Mouse (Mus musculus) yolk sac, embryonic 10.5 days (tissue): ENCODE measurements around the gene Ereg.
A peak's percentile ranks its signal among the peaks of the same experiment; 100 is the strongest.

Experiments used
- DNase-seq: peaks from one replicate; pipeline ENCODE4 v3.0.0-alpha.2; 2017; ENCODE audit warnings: low spot score

The Ereg gene

DNA sequence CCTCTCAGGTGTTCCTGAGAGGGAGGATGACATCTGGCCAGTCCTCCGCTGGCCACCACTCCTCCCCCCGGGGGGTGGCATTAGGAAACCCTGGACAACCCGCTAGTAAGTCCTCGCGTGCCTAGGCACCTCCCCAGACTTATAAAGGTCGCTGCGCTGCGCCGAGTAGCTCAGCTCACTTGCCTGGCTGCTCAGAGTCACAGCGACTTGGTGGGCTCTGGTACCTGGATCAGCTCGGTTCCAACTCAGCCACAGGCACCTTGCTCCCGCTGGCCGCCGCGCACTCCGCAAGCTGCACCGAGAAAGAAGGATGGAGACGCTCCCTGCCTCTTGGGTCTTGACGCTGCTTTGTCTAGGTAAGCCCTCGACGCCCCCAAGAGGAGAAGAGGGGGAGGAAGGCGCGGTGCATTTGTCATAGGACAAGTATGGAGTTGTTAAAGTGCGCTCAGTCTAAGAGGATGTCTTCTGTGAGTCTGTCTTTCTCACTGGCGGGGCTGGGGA lies at the start of gene Ereg:
TSS of gene Ereg (plus strand) at position 173 of the 501 bp plus-strand sequence.
- peak; percentile 10 for DNase-seq

DNA sequence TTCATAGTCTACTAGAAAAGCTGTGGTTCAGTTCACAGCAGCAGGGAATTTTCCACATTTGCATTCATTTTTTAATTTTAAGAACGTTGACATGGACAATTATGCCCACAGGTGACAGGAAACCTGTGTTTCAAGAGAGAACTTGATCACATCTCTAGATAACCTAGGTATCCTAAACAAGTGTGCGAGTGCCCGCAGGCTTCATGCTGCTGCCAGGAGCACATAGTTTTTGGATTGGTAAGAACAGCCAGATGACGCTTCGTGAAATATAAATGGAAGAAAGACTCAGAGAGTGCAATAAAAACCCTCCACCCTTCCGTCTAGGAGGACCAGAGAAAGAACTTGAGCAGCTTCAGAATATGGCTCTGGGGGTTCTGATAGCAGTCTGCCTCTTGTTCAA lies 47.3 kb upstream of the Ereg start, which contains the start of gene Epgn:
TSS of gene Epgn (plus strand) at position 301 of the 400 bp plus-strand sequence.
- DNase-seq, result no peak

DNA sequence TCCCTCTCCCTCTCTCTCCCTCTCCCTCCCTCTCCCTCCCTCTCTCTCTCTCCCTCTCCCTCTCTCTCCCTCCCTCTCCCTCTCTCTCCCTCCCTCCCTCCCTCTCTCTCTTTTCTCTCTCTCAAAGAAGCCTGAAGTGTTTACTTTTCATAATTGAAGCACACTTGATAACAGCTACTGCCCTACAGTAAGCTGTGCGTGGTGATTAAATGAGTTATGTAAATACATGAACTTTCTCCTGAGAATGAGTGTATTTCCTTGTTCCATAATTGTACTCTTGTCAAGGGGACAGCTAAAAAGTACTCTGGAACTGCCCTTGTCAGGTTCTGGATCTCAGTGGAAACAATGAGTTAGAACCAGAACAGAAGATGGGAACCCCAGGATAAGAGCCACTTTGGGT lies 46.6 kb upstream of the Ereg start:
- DNase-seq, result no peak

DNA sequence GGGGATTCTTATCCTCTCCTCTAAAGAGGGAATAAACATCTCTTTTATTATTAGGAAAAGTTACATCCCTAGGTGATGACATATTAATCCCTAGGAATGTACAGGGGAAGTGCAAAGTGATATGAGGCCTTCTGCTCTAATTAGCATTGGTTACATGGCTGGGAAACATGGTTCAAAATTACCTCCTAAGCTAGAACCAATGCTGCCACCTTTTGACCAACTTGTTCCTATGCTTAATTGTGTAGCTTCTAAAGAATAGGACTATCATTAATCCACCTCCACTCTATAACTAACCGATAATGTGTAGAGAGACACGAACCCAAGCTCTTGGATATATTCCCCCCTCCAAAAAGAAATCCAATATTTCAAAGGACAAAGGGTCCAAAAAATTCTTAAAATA lies 43.8 kb upstream of the Ereg start:
- no peak for DNase-seq

DNA sequence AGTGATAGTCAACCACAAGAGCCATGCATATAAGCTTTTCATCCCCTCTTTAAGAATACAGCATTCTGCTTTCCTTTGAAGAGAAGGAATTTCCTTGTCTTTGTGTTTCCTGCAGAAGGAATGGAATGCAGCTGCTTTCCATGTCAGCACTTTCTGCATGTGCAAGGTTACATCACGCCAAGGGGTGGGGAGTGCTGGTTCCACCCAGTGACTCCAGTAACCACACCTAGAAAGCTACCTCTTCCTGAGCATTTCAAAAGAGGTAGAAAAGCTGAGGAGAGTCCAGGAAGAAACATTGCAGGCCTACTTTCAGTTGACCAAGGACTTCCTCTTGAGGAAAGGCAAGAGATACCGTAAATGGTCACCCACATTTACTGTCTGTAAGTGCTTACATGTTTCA lies 39.1 kb upstream of the Ereg start:
- DNase-seq, result no peak

DNA sequence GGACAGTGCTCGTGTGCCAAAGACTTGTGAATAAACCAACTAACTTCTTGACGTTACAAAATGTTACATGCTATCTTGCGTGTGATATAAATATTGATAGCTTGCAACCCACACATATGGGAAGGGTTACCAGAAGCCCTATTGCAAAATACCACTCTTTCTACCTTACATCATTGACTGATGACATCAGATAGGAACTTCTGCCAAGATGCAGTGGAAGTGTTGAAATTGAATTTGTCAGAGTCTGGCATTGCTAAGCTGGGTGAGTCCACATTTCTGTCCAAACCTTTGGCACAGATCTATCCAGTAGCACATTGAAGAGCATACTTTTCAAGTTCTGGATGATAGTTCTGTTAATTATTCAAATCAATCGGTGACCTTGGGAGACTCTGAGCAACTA lies 37.8 kb upstream of the Ereg start:
- DNase-seq, result no peak

DNA sequence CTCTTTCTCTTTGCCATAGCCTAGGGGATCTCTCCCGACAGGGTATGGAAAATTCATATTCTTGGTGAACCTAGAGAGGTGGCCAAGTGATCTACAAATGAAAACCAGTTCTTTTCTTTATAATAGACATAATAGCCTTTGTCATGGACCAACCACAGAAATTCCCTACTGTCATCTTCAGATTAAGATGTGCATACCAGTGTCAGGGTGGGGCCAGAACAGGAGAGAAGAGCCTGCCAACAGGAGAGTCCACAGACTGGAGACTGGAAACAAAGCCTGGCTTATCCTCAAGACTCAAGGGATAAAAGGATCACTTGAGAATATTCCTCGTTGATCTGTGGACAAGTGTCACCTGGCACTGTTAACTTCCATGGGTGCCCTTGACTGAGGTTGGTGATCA lies 36.7 kb upstream of the Ereg start:
- no peak for DNase-seq

DNA sequence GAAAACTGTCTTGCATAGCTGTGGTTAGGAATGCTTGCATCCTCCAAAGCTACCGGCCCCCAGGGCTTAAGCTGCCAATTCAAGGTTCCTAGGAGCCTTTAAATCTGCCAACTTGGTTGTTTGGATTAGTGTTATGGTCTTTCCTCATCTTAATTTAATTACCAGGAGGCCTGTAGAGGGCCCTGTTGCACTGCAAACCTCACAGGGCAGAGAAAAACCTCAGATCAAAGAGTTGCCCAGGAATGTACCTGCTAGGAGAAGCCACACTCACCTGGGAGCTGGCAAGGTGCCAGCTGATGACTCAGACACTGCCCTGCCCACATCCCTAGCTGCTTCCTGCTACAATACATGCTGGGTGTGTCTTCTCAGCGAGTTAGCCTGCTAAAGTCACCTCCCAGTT lies 35.9 kb upstream of the Ereg start:
- no peak for DNase-seq

DNA sequence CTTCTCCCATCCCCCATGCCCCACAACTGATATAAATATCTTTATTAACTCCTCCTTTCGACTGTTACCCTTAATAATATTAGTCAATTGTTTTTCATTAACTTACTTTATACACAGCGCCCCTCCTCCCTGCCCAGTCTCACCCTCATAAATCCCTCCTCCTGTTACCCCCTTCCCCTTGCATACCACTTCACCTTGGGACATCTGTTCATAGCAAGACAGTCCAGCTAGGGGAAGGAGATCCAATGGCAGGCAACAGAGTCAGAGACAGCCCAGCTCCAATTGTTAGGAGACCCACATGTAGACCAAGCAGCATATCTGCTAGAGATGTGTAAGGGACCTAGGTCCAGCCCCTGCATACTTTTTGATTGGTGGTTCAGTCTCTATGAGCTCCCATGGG lies 35.5 kb upstream of the Ereg start:
- DNase-seq, result no peak

DNA sequence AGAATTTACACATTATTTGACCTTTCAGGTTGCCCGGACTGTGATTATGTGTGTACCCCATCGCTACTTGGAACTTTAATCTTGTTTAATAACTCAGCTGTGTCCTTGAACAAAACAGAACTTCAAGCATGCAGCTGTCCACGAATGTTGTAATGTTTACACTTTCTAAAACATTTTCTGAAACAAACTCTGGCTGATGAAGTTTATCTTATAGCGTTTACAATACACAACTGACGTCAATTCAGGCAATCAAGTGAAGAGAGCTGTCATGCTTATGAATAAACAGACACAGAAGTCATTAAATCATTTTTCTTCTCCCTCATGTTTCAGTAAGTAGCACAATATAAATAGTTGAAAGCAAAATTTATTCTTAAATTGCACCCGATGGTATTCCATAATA lies 26.4 kb upstream of the Ereg start:
- DNase-seq, result no peak

DNA sequence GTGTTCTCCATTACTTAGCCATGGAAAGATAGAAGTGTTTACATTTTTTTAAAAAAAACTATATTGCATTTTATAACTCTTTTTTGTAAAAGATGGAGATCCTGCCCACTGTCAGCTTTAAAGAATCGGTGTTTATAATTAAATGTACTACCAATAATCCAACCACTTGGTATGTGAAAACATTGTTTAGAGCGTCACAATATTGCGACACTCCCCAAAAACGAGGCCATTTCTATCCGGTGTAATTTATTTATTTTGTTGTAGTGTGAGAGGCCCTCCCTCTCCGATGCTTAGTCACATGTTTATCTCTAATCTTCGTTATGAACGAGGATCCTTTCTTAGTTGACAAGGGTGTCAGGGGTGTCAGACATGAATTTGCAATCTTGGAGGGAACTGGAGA lies 26.0 kb upstream of the Ereg start:
- DNase-seq, result no peak

DNA sequence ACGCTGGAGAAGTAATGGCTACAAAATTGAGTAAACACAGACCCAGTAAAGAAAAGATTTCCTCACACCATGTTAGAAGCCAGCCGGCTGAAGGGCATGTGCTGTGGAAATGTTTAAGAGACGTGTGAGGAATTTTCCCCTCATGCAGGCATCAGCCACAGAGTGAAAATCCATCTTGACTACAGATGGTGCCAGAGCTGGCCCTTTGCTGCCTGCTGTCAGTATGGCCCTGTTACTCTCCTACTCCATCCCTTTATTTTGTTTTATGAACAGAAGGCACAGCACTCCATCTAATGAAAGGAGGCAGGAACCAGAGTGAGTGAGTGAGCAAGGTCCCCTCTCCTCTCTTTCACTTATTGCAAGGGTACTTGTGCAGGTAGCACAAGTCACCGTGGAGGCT lies 2.1 kb upstream of the Ereg start:
- no peak for DNase-seq

DNA sequence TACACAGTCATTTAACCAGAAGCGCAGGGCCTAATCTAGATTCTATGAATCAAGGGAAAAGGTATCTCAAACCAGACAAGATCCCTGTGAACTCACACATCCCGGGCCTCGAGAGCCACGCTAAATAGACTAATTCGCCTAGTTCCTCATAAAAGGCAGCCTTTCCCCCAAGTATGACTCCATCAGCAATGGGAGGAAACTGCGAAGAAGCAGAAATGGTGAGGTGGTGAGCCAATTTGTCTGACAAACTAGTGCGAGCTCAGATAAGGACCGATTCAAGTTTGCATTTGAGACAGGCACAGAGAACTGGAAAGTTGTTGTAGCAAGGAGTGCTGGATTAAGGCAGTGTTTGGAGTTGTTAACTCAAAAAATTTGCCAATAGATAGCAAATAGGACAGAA lies 796 bp upstream of the Ereg start:
- DNase-seq, result no peak

DNA sequence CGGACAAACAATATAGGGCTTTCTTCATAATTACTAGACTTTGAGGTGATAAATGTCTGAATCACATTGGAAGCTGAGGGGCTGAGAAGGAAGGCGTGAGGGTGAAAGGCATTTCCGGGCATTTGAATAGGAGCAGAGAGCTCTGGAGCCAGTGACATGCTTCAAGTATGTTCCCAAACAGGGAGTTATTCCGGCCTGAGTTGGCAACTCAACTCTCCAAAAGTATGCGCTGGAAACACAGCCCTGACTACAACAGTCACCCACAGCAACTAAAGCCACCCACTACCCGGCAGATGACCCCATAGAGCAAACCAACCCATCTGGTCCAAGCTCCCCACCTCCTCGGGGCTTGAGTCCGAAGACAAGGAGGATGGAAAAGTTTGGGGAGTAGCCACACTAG lies 396 bp upstream of the Ereg start:
- DNase-seq, result no peak

DNA sequence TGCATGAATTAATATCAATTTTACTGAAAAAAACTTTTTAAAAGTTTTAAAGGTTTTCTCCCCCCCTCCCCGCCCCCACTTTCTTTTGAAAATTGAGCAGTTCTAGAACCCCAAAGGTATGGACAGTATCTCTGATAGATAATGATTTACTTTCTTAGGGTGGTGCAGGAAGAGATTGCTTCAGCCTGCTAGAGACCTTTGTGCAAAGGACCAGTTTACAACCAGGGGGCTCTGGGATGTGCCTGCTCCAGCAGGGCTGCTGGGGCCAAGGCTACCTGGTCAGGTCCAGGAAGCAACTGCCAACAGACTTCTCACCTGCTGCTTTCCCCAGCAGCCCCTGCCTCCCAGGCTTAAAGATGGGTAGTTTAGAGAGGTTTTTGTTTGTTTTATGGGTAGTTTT lies 599 bp downstream of the Ereg start:
- no peak for DNase-seq

DNA sequence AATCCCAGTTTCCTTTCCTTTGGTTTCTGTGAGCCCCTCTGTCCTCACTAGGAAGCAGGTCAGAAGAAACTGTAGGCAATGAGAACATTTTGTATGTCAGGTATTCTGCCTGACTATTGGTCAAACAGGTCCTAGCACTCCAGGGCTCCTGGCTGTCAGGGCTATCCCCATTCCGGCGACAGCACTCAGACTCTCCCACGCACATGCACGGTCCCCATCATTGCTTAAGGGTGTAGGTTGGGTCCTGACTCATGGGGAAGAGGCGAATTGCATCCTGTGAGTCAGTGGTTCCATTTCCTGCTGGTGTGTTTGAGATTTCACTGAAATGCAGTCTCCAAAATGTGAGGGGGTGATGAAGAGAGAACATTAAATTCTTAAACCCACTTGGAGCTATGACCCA lies 8.6 kb downstream of the Ereg start:
- DNase-seq, result no peak

DNA sequence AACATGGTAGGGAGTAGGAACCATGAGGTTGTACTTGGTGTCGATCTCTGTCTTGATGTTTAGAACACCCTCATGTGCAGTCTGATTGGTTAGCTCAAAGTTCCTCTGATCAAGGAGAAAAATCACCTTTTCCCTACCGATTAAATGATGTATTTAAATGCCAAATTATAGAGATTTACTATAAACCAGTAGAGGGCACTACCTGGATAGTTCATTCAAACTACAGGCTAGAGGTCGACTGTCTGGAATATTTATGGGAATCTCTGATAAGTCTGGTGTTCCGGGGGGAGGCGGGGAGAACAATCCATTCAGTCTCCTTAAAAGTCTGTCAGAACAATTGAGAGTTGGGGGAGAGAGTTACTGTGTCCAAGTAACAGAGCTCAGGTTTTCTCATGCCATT lies 10.9 kb downstream of the Ereg start:
- DNase-seq, result no peak

DNA sequence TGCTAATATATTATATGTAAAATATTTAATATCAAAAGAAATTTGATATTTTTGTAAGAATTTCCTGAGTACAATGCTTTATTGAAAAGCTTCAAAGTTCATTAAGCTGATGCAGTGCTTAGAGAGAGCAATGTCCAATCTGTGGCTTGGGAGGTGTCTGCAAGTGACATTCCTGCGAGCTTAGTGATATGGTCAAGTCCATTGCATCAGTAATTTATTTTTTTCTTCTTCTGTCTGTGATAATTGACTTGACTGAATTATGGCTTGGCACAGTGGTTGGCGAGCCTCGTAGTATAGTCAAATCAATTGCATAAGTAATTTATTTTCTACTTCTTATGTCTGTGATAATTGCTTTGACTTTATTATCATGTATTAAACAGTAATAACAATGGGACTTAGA lies 15.9 kb downstream of the Ereg start:
- DNase-seq, result no peak

DNA sequence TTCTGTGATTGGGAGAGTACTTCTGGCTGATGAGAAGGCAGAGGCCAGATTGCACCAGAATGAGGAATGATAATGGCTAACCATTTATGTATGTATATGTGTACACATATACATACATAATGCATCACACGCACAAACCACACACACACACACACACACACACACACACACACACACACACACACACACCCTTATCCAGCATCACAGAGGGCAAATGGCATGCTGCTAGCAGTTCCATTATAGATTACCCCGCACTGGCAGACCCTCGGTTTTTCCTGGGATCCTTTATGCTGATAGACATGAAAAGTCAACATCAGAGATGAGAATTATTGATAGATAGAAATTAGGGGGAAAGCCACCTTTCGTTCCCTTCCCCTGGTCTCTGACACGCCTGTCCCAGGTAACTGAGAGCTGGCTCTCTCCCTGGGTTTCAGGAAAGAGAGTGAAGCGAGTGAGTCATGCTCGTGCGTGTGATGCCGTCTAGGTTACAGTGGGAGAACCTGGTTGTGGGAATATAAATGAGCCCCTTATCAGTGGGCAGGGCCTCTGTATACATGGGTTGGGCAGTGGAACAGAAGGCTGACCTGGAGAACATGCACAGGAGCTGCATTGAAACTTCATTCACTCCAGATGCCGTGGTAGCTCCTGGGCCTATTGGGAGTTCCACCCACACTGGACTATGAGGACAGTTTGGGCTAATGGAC lies 23.6 kb downstream of the Ereg start:
- DNase-seq, result no peak

DNA sequence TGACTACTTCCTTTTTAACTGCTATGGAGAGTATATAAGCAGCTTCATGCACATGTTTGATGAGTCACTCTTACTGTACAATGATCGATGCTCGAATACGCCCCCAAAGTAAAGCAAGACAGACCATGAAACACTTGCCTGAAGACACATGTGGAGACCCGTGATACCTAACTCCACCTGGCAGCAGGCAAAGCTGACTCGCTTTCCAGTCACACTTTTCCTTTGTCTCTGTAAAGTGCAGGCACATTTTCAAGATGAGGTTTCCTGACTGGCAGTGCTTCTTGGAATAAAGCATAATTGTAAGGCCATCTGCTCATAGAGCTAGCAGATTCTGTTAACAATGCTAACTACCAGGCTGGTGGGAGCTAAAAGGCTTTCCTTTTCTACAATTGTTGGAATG lies 27.3 kb downstream of the Ereg start:
- DNase-seq, result no peak

DNA sequence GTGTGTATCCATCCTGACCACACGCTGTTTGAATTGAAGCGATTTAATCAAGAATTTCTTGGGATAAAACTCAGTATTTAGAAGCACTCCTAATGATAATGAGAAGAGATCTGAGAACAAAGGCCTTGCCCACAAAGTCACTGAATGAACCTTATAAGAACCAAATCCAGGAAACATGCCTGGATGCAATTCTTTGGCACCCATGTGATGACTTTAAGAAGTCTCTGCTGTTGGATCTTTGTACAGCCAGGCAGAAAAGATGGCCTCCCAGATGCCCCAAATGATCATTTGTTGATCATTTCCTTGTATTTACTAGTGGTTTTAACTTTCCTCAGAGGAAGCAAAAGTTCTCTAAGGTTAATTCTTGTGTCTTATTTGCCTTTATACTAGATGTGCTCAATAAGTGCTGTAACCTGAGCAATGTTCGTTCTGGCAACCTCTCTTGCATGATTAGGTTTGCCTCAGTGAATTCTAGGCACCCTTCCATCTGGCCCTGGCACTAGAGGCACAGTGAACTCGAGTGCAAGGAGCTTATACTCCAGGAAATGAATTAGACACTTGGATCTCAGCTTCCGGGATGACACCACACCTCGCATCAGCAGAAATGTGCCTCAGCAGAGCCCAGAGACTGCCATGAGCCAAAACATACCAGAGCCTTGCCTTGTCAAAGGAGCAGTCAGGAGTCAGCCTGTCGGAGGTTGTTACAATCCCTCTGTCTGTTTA lies 29.7 kb downstream of the Ereg start:
- no peak for DNase-seq

DNA sequence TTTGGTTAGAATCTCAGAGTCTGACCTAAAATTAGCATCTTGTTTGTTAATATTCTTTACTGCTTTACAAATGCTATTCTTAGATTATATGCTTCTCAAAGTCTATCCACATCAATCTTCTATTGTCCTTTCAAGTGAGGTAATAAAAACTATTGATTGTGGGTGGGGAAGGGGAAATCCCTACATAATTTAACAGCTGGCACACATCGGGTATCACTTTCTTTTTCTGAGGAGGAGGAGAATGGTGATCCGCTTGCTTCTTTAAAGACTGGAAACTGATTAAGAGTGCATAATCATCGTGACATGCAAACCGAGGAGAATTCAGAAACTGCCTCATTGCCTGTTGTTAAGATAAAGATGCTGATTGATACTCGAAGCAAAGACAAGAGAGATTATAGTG lies 31.8 kb downstream of the Ereg start:
- DNase-seq, result no peak

DNA sequence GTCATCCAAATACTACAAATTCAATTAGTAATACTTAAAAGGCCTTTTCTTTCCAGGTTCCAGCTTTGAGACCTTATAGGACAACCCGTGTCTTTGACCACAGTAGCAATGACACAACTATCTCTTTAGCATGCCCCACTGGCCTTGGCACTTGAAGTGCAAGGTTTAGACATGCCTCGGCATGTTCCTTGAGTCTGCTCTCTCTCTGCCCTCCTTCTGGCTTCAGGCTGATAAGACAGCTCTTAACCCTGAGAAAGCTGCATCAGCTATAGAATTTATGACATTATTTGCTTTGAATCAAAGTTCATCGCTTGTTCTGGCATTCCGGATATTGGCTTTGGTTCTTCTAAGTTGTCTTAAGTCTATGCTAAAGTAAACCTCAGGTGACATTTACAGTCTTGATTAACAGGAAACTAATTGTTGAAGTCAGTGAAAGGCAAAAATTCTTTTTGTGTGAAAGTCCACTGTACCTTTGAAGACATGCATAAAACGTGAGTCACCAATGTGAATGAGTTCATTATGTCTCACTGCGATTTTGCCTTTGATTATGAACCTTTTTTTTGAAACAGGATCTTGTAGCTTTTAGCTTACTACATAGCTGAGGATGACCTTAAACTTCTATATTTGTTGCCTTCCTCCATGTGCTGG lies 35.7 kb downstream of the Ereg start:
- DNase-seq, result no peak
